Mouse (Mus musculus) CH12.LX (cell line): ENCODE results near the gene Hist1h1c. TPM values are rescaled to one million over a fixed set of nuclear protein-coding genes. Genes with fewer than 3 reads are reported as not detected.

Experiments
- DNase-seq: peaks from one replicate; pipeline ENCODE4 v3.0.0-alpha.2; 2013; ENCODE audit errors: extremely low read depth
- H3K27ac ChIP-seq: 2 replicates; pipeline ENCODE4 v1.5.1; 2012; ENCODE audit warnings: low read depth, mild to moderate bottlenecking, control low read depth, moderate library complexity; ENCODE audit not compliant: insufficient read depth
- H3K27me3 ChIP-seq: replicated peaks from 2 replicates; pipeline ENCODE3; 2012; ENCODE audit warnings: inconsistent platforms
- H3K36me3 ChIP-seq, 2 experiments: replicated peaks in 1 of 2; 2 replicates each; pipeline versions ENCODE3 to v1.6.1; 2012; ENCODE audit warnings: inconsistent platforms in 1 of 2, low read length in 1 of 2, mild to moderate bottlenecking in 1 of 2, mixed read lengths in 1 of 2, moderate library complexity in 1 of 2; ENCODE audit not compliant: control insufficient read depth in 1 of 2, insufficient read depth in 1 of 2
- H3K4me1 ChIP-seq, 2 experiments: 2 replicates each; pipeline ENCODE4 v1.6.1; 2012; ENCODE audit warnings: inconsistent platforms in 1 of 2, moderate library complexity in 1 of 2; ENCODE audit not compliant: insufficient read depth in 2 of 2, control insufficient read depth in 1 of 2
- H3K4me2 ChIP-seq: 2 replicates; pipeline ENCODE4 v1.6.1; 2012; ENCODE audit warnings: low read depth, mild to moderate bottlenecking, control low read depth; ENCODE audit not compliant: poor library complexity, insufficient read depth, severe bottlenecking
- H3K4me3 ChIP-seq, 3 experiments: fragments of 150-350 bp in 1 of 3; sonication (generic) in 1 of 3; replicated peaks in 1 of 3; 2 replicates each; pipeline versions ENCODE3 to v1.5.1; 2011 to 2012; ENCODE audit warnings: low read depth in 2 of 3, low read length in 2 of 3, mild to moderate bottlenecking in 2 of 3, moderate library complexity in 2 of 3, control low read depth in 1 of 3, improper control_type of control experiment in 1 of 3, inconsistent platforms in 1 of 3, mixed read lengths in 1 of 3; ENCODE audit not compliant: poor library complexity in 1 of 3
- H3K79me2 ChIP-seq: replicated peaks from 2 replicates; pipeline ENCODE4 v1.6.1; 2012; ENCODE audit warnings: mild to moderate bottlenecking, moderate library complexity; ENCODE audit not compliant: control insufficient read depth, poor library complexity, insufficient read depth, severe bottlenecking; ENCODE audit errors: extremely low read depth
- H3K9ac ChIP-seq: 2 replicates; pipeline ENCODE4 v1.6.1; 2012; ENCODE audit warnings: low read depth, mild to moderate bottlenecking, control low read depth, moderate library complexity; ENCODE audit not compliant: insufficient read depth
- H3K9me3 ChIP-seq: replicated peaks from 2 replicates; pipeline ENCODE3; 2012; ENCODE audit warnings: low read length, inconsistent platforms, mixed read lengths
- CHD1 ChIP-seq: IDR thresholded peaks from 2 replicates; pipeline ENCODE4 v1.6.1; 2012; ENCODE audit warnings: low read depth, low read length, improper control_type of control experiment, inconsistent platforms
- CHD2 ChIP-seq: IDR thresholded peaks from 2 replicates; pipeline ENCODE4 v1.6.1; 2011; ENCODE audit warnings: low read length, improper control_type of control experiment
- CTCF ChIP-seq, 2 experiments: IDR thresholded peaks in 1 of 2; conservative IDR thresholded peaks in 1 of 2; 2 replicates each; pipeline ENCODE4 v1.5.1; 2011 to 2012; ENCODE audit warnings: low read depth in 2 of 2, low read length in 2 of 2, improper control_type of control experiment in 1 of 2, inconsistent platforms in 1 of 2, mild to moderate bottlenecking in 1 of 2, moderate library complexity in 1 of 2
- E2F4 ChIP-seq: IDR thresholded peaks from 2 replicates; pipeline ENCODE4 v1.6.1; 2011; ENCODE audit warnings: low read depth, low read length, improper control_type of control experiment; ENCODE audit not compliant: insufficient replicate concordance
- ETS1 ChIP-seq: conservative IDR thresholded peaks from 2 replicates; pipeline ENCODE4 v1.6.1; 2012; ENCODE audit warnings: low read depth, mild to moderate bottlenecking, inconsistent platforms, low read length, improper control_type of control experiment, moderate library complexity
- GABPA ChIP-seq: IDR thresholded peaks from 2 replicates; pipeline ENCODE4 v1.6.1; 2012; ENCODE audit warnings: low read depth, low read length, improper control_type of control experiment, inconsistent platforms; ENCODE audit not compliant: insufficient replicate concordance
- HCFC1 ChIP-seq: IDR thresholded peaks from 2 replicates; pipeline ENCODE4 v1.6.1; 2012; ENCODE audit warnings: low read depth, mild to moderate bottlenecking, inconsistent platforms, low read length, improper control_type of control experiment
- IRF4 ChIP-seq: IDR thresholded peaks from 2 replicates; pipeline ENCODE4 v1.6.1; 2014; ENCODE audit warnings: low read depth, mild to moderate bottlenecking, inconsistent platforms, low read length, improper control_type of control experiment
- KAT2A ChIP-seq: IDR thresholded peaks from 2 replicates; pipeline ENCODE4 v1.6.1; 2012; ENCODE audit warnings: low read length, improper control_type of control experiment, inconsistent platforms; ENCODE audit not compliant: insufficient replicate concordance
- MAFK ChIP-seq: IDR thresholded peaks from 2 replicates; pipeline ENCODE4 v1.6.1; 2011; ENCODE audit warnings: low read length, improper control_type of control experiment; ENCODE audit not compliant: insufficient replicate concordance
- MAX ChIP-seq: IDR thresholded peaks from 2 replicates; pipeline ENCODE4 v1.6.1; 2011; ENCODE audit warnings: low read length, improper control_type of control experiment
- MEF2A ChIP-seq: IDR thresholded peaks from 2 replicates; pipeline ENCODE4 v1.6.1; 2014; ENCODE audit warnings: low read depth, mild to moderate bottlenecking, inconsistent platforms, low read length, improper control_type of control experiment, borderline replicate concordance
- MYC ChIP-seq: IDR thresholded peaks from 2 replicates; pipeline ENCODE4 v1.6.1; 2011; ENCODE audit warnings: low read depth, mild to moderate bottlenecking, improper control_type of control experiment, low read length
- NELFE ChIP-seq: IDR thresholded peaks from 2 replicates; pipeline ENCODE4 v1.6.1; 2011; ENCODE audit warnings: low read depth, low read length, improper control_type of control experiment
- NRF1 ChIP-seq: IDR thresholded peaks from 2 replicates; pipeline ENCODE4 v1.6.1; 2014; ENCODE audit warnings: low read depth, mild to moderate bottlenecking, inconsistent platforms, low read length, improper control_type of control experiment, moderate library complexity
- PAX5 ChIP-seq: IDR thresholded peaks from 2 replicates; pipeline ENCODE4 v1.6.1; 2012; ENCODE audit warnings: low read length, inconsistent platforms, mixed read lengths
- POLR2A ChIP-seq: IDR thresholded peaks from 2 replicates; pipeline ENCODE4 v1.6.1; 2011; ENCODE audit warnings: low read depth, mild to moderate bottlenecking, improper control_type of control experiment, low read length
- RAD21 ChIP-seq: IDR thresholded peaks from 2 replicates; pipeline ENCODE4 v1.6.1; 2011; ENCODE audit warnings: low read depth, mild to moderate bottlenecking, low read length, improper control_type of control experiment, moderate library complexity
- RCOR1 ChIP-seq: conservative IDR thresholded peaks from 2 replicates; pipeline ENCODE4 v1.6.1; 2012; ENCODE audit warnings: low read depth, mild to moderate bottlenecking, inconsistent platforms, low read length, improper control_type of control experiment
- SIN3A ChIP-seq: IDR thresholded peaks from 2 replicates; pipeline ENCODE4 v1.6.1; 2012; ENCODE audit warnings: low read length, improper control_type of control experiment, inconsistent platforms
- SMC3 ChIP-seq: IDR thresholded peaks from 2 replicates; pipeline ENCODE4 v1.6.1; 2011; ENCODE audit warnings: low read depth, low read length, improper control_type of control experiment
- TBP ChIP-seq: conservative IDR thresholded peaks from 2 replicates; pipeline ENCODE4 v1.6.1; 2011; ENCODE audit warnings: low read depth, low read length, improper control_type of control experiment
- TCF12 ChIP-seq: IDR thresholded peaks from 2 replicates; pipeline ENCODE4 v1.6.1; 2014; ENCODE audit warnings: low read depth, mild to moderate bottlenecking, inconsistent platforms, low read length, improper control_type of control experiment
- UBTF ChIP-seq: IDR thresholded peaks from 2 replicates; pipeline ENCODE4 v1.6.1; 2012; ENCODE audit warnings: low read depth, mild to moderate bottlenecking, inconsistent platforms, low read length, improper control_type of control experiment, moderate library complexity
- USF1 ChIP-seq: IDR thresholded peaks from 2 replicates; pipeline ENCODE4 v1.6.1; 2014; ENCODE audit warnings: low read depth, mild to moderate bottlenecking, inconsistent platforms, low read length, improper control_type of control experiment
- USF2 ChIP-seq: conservative IDR thresholded peaks from 2 replicates; pipeline ENCODE4 v1.6.1; 2011; ENCODE audit warnings: low read depth, low read length, improper control_type of control experiment
- ZC3H11A ChIP-seq: IDR thresholded peaks from 2 replicates; pipeline ENCODE4 v1.6.1; 2012; ENCODE audit warnings: low read depth, mild to moderate bottlenecking, inconsistent platforms, low read length, improper control_type of control experiment
- ZKSCAN1 ChIP-seq: IDR thresholded peaks from 2 replicates; pipeline ENCODE4 v1.6.1; 2012; ENCODE audit warnings: low read depth, inconsistent platforms, low read length, improper control_type of control experiment, borderline replicate concordance
- ZMIZ1 ChIP-seq: IDR thresholded peaks from 2 replicates; pipeline ENCODE4 v1.6.1; 2012; ENCODE audit warnings: low read depth, mild to moderate bottlenecking, inconsistent platforms, low read length, improper control_type of control experiment
- dilution Hi-C: fragments of 300-500 bp; cut with MboI; formaldehyde crosslinking; loops from 2 replicates; pipeline ENCODE4 v1.14.3; 2020; ENCODE audit warnings: low sequenced_read_pairs; ENCODE audit not compliant: extremely low pct_unique_long_range_greater_than_20kb, extremely low pct_ligation_motif_present
- in situ Hi-C: fragments of 300-500 bp; cut with MboI; formaldehyde crosslinking; loops from 3 replicates; pipeline ENCODE4 v1.14.3; 2019; ENCODE audit warnings: low sequenced_read_pairs, low pct_ligation_motif_present, low pct_unique_long_range_greater_than_20kb, mixed read lengths
- polyA plus RNA-seq: library from polyadenylated mRNA; unstranded; fragments of >175 nt; gene quantifications from 2 replicates; pipeline ENCODE4 v1.2.1, GENCODE M21; 2012; ENCODE audit warnings: low read depth; ENCODE audit not compliant: insufficient read length
- total RNA-seq, 2 experiments: library from RNA; depleted of rRNA; stranded (reverse); fragments of 300-350 nt in 1 of 2; fragments of >200 nt in 1 of 2; gene quantifications; 2 replicates each; pipeline ENCODE4 v1.2.3; 2012 to 2014

Gene Hist1h1c
- total and polyA plus RNA-seq, 3 experiments, result 12.5 to 597 (median 22.8) TPM

DNA sequence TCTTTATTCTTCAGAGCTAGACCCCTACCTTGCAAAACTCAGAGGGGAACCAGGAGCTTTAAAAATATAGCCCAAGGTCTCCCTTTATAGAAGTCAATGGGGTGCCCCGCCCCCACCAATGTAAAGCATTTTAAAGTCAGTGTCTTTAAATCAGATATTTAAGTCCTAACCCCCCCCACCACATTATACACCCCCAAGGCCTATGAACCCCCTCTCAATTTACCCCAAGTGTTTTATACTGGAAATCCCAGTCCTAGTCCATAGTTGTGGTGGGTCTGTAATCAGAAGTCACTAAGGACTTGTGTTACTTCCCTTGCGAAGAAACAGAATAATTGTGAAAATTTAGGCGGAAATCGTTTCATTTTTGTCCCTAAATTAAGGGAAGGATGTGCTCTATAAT lies 567 bp upstream of the Hist1h1c start:
- no peak overlapping the region for H3K27ac ChIP-seq
- no peaks in the 10 kb centered on the region for H3K79me2 ChIP-seq
- H3K27me3 ChIP-seq, result no peaks in the 10 kb centered on the region
- H3K4me3 ChIP-seq, result peak overlapping the region in 1 of 3 experiments; percentile 12
- peaks cover under 1 to 22% of the 10 kb centered on the region in 2 experiments; a peak in 3 of 4 replicates for H3K4me1 ChIP-seq
- H3K9ac ChIP-seq, result peak overlapping the region; percentile 66
- peak overlapping the region; percentile 61; the same call in 1 of the 2 replicates for H3K4me2 ChIP-seq
- no peaks in the 10 kb centered on the region for H3K9me3 ChIP-seq
- DNase-seq, result no peak
- H3K36me3 ChIP-seq, result no peaks in the 10 kb centered on the region
- dilution Hi-C loops (no loop called here), in situ Hi-C loops (loop anchor here (5.0 kb wide), 1 partner anchor 36 kb away; no protein-coding TSS in a partner anchor)
- TF ChIP-seq CHD2 (peak; percentile 69), GABPA (no peak), CHD1 (0 out of 2 replicates have a peak, but pooled peaks have one; percentile 25)

GRCm38 (mm10) chr13:23739069-23739921 lies 687 bp downstream of the Hist1h1c start:
- no peaks in the 10 kb centered on the region for H3K27me3 ChIP-seq
- 0 out of 2 replicates have a peak overlapping the region, but pooled peaks have one; percentile 84 for H3K4me2 ChIP-seq
- TF ChIP-seq KAT2A (peak; percentile 66; the same call in 1 of the 2 replicates), USF1 (no peak; the same call in 1 of the 2 replicates), CHD2 (peak; percentile 95), MEF2A (0 out of 2 replicates have a peak, but pooled peaks have one; percentile 61), CTCF (conservative IDR thresholded peaks at IDR 0.05 in 1 of 2, IDR thresholded peaks at IDR 0.05 in 1 of 2; ENCODE audit: low read depth in 2 of 2, low read length in 2 of 2) (no peak), GABPA (no peak), SIN3A (no peak; the same call in none of the 2 replicates), USF2 (peak; percentile 65), RAD21 (no peak), IRF4 (peak; percentile 71; the same call in 1 of the 2 replicates), UBTF (peak; percentile 99), NELFE (peak; percentile 90), CHD1 (no peak; the same call in 1 of the 2 replicates), RCOR1 (peak; percentile 93), MAFK (no peak), ETS1 (no peak; the same call in none of the 2 replicates), MYC (peak; percentile 56; the same call in 1 of the 2 replicates), ZC3H11A (no peak), NRF1 (peak; percentile 50), ZKSCAN1 (no peak), POLR2A (peak; percentile 95), TCF12 (peak; percentile 44; the same call in 1 of the 2 replicates), TBP (no peak), MAX (no peak; the same call in 1 of the 2 replicates), SMC3 (peak; percentile 38), HCFC1 (peak; percentile 69), PAX5 (no peak), ZMIZ1 (peak; percentile 99), E2F4 (peak; percentile 93; the same call in 1 of the 2 replicates)

More at GRCm38 (mm10) chr13:23739069-23739921, 687 bp downstream of the Hist1h1c start:
- peak overlapping the region; percentile 100 for H3K9ac ChIP-seq
- H3K9me3 ChIP-seq, result no peaks in the 10 kb centered on the region
- H3K4me3 ChIP-seq, result peak overlapping the region; percentile 54 to 74 (median 54)
- in situ Hi-C loops, result loop anchor here (5.0 kb wide), 1 partner anchor 37 kb away; no protein-coding TSS in a partner anchor
- peak; percentile 96 for DNase-seq
- dilution Hi-C loops, result no loop called here
- no peaks in the 10 kb centered on the region for H3K79me2 ChIP-seq
- H3K4me1 ChIP-seq, result peaks cover 3 to 29% of the 10 kb centered on the region in 2 experiments; a peak in 3 of 4 replicates
- H3K36me3 ChIP-seq, result no peaks in the 10 kb centered on the region
- peak overlapping the region; percentile 95 for H3K27ac ChIP-seq
